Mouse (Mus musculus) ES-E14 (cell line): ENCODE measurements around the gene Kirrel3.

Experiments used
- CHD2 ChIP-seq: IDR thresholded peaks from 2 replicates; pipeline ENCODE4 v1.6.1; 2014; ENCODE audit warnings: mild to moderate bottlenecking, low read depth, low read length, inconsistent platforms
- HCFC1 ChIP-seq: IDR thresholded peaks from 2 replicates; pipeline ENCODE4 v1.6.1; 2012; ENCODE audit warnings: low read length, inconsistent platforms, borderline replicate concordance; ENCODE audit not compliant: insufficient read depth
- MAFK ChIP-seq: IDR thresholded peaks from 2 replicates; pipeline ENCODE4 v1.6.1; 2014; ENCODE audit warnings: mild to moderate bottlenecking, low read depth, low read length, inconsistent platforms; ENCODE audit not compliant: insufficient read depth
- ZNF384 ChIP-seq: IDR thresholded peaks from 2 replicates; pipeline ENCODE4 v1.6.1; 2012; ENCODE audit warnings: low read depth, low read length, inconsistent platforms

DNA sequence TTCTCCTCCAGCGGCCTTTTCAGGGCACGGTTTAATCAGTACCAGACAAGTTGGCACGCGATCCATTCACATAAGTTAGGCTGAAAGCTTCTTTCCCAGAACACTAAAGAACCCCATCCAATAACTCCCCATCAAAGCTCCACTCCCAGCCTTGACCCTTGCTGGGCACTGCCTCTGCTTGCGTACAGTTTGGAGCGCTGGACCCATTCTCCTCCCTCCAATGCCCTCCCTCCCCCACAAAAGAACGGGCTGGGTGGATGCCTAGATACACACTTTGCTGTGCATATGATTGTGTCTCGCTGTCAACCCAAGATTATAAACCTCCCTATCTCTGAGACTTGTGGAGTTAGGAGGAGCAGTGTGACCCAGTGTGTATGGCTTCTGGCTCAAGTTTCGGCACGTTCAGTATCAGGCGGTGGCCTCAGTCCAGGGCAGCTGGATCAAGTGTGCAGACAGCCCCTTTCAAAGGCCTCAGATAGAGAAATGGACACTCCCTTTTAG lies 559.4 kb downstream of the Kirrel3 start:
- no peak for TF ChIP-seq HCFC1
- no peak for TF ChIP-seq MAFK
- TF ChIP-seq CHD2 = no peak
- TF ChIP-seq ZNF384 = no peak
